Mouse (Mus musculus) limb, embryonic 11.5 days (tissue): ENCODE data around the gene Bhmt. TPM values are rescaled to one million over a fixed set of nuclear protein-coding genes. Genes with fewer than 3 reads are reported as not detected.

Experiments
- ATAC-seq: fragments of 200-750 bp; cut with Nextera tagmentation; 2 replicates; pipeline ENCODE4 v1.8.0; 2017; ENCODE audit warnings: low read depth; ENCODE audit not compliant: insufficient number of reproducible peaks, low FRiP score, low TSS enrichment
- DNase-seq: peaks from one replicate; pipeline ENCODE4 v3.0.0-alpha.2; 2015; ENCODE audit warnings: low spot score
- H3K27ac ChIP-seq: fragments of 300-500 bp; sonication (generic); replicated peaks from 2 replicates; pipeline ENCODE4 v1.5.1; 2014; ENCODE audit warnings: low read depth, mild to moderate bottlenecking, low read length
- H3K27me3 ChIP-seq: fragments of 300-500 bp; sonication (generic); 2 replicates; pipeline ENCODE4 v1.6.1; 2014; ENCODE audit warnings: mild to moderate bottlenecking, low read length, mixed read lengths; ENCODE audit not compliant: control insufficient read depth, insufficient read depth
- H3K36me3 ChIP-seq: fragments of 300-500 bp; sonication (generic); 2 replicates; pipeline ENCODE4 v1.6.1; 2014; ENCODE audit warnings: mild to moderate bottlenecking, low read length, moderate library complexity, mixed read lengths; ENCODE audit not compliant: control insufficient read depth, insufficient read depth
- H3K4me1 ChIP-seq: fragments of 300-500 bp; sonication (generic); 2 replicates; pipeline ENCODE4 v1.6.1; 2014; ENCODE audit warnings: low read length, mixed read lengths; ENCODE audit not compliant: control insufficient read depth, insufficient read depth
- H3K4me2 ChIP-seq: fragments of 300-500 bp; sonication (generic); 2 replicates; pipeline ENCODE4 v1.6.1; 2014; ENCODE audit warnings: low read depth, mild to moderate bottlenecking, moderate library complexity; ENCODE audit not compliant: severe bottlenecking
- H3K4me3 ChIP-seq: fragments of 300-500 bp; sonication (generic); 2 replicates; pipeline ENCODE4 v1.5.1; 2014; ENCODE audit warnings: low read depth, low read length
- H3K9ac ChIP-seq: fragments of 300-500 bp; sonication (generic); 2 replicates; pipeline ENCODE4 v1.6.1; 2014; ENCODE audit warnings: mild to moderate bottlenecking, low read length
- H3K9me3 ChIP-seq: fragments of 300-500 bp; sonication (generic); 2 replicates; pipeline ENCODE4 v1.6.1; 2016; ENCODE audit warnings: low read length; ENCODE audit not compliant: control insufficient read depth
- WGBS: fragments of 180-500 bp; shearing (Covaris S2); extraction: QIAGEN DNeasy Blood & Tissue Kit; methylation state at CpG from one replicate; pipeline ENCODE4 v1.1.7; 2014; 5-methylcytosine and 5-hydroxymethylcytosine counted together
- polyA plus RNA-seq: library from polyadenylated mRNA; unstranded; fragments of >200 nt; fragmentation: Nextera tagmentation; extraction: Ambion mirVana; gene quantifications from 2 replicates; pipeline ENCODE4 v1.2.1, GENCODE M21; 2014

The Bhmt gene
- polyA plus RNA-seq, 1 experiment from 2014 or later, result 0.15 TPM

GRCm38 (mm10) chr13:93667586-93667985 lies 29.8 kb upstream of the Bhmt start:
- Histone ChIP-seq H3K9me3 (no peaks in the 10 kb centered on the region), H3K27ac (no peak overlapping the region), H3K36me3 (no peaks in the 10 kb centered on the region), H3K4me2 (no peak overlapping the region), H3K4me1 (no peaks in the 10 kb centered on the region), H3K9ac (no peak overlapping the region), H3K27me3 (no peaks in the 10 kb centered on the region), H3K4me3 (no peak overlapping the region)
- no peak for DNase-seq
- ATAC-seq, result no peak
- 89% methylated on average over 4 of the region's 4 CpGs for WGBS

- Histone ChIP-seq H3K27ac (no peak overlapping the region), H3K4me3 (no peak overlapping the region), H3K4me2 (no peak overlapping the region), H3K27me3 (no peaks in the 10 kb centered on the region), H3K9ac (no peak overlapping the region), H3K36me3 (no peaks in the 10 kb centered on the region), H3K4me1 (no peaks in the 10 kb centered on the region), H3K9me3 (no peaks in the 10 kb centered on the region)
- ATAC-seq (no peak), DNase-seq (no peak)
- WGBS, result 78% methylated on average over 5 of the region's 5 CpGs
These were observed 20.2 kb upstream of the Bhmt start for GRCm38 (mm10) chr13:93657941-93658340.

- DNase-seq (no peak), ATAC-seq (no peak)
- no peak overlapping the region for H3K4me2 ChIP-seq
- WGBS, result 93% methylated on average over 6 of the region's 6 CpGs
- no peaks in the 10 kb centered on the region for H3K4me1 ChIP-seq
- H3K4me3 ChIP-seq, result no peak overlapping the region
- no peak overlapping the region for H3K27ac ChIP-seq
- H3K9me3 ChIP-seq, result no peaks in the 10 kb centered on the region
- no peaks in the 10 kb centered on the region for H3K27me3 ChIP-seq
- no peaks in the 10 kb centered on the region for H3K36me3 ChIP-seq
- no peak overlapping the region for H3K9ac ChIP-seq
These were observed 15.6 kb upstream of the Bhmt start for GRCm38 (mm10) chr13:93653382-93653781.

- no peak overlapping the region for H3K27ac ChIP-seq
- WGBS, result 82% methylated on average over 7 of the region's 7 CpGs
- ATAC-seq, result no peak
These were observed 10.8 kb upstream of the Bhmt start for GRCm38 (mm10) chr13:93648387-93649130.

GRCm38 (mm10) chr13:93639636-93640035 lies 1.9 kb upstream of the Bhmt start:
- H3K9me3 ChIP-seq, result no peaks in the 10 kb centered on the region
- DNase-seq (no peak), ATAC-seq (no peak)
- H3K36me3 ChIP-seq, result no peaks in the 10 kb centered on the region
- no peak overlapping the region for H3K27ac ChIP-seq
- no peak overlapping the region for H3K4me3 ChIP-seq
- 58% methylated on average over 4 of the region's 4 CpGs for WGBS
- H3K27me3 ChIP-seq, result no peaks in the 10 kb centered on the region
- no peaks in the 10 kb centered on the region for H3K4me1 ChIP-seq
- H3K9ac ChIP-seq, result no peak overlapping the region
- H3K4me2 ChIP-seq, result no peak overlapping the region

More at GRCm38 (mm10) chr13:93648387-93649130, 10.8 kb upstream of the Bhmt start:
- no peak overlapping the region for H3K4me3 ChIP-seq
- no peaks in the 10 kb centered on the region for H3K4me1 ChIP-seq
- no peaks in the 10 kb centered on the region for H3K36me3 ChIP-seq
- DNase-seq, result no peak
- no peak overlapping the region for H3K9ac ChIP-seq
- H3K4me2 ChIP-seq, result no peak overlapping the region
- no peaks in the 10 kb centered on the region for H3K27me3 ChIP-seq
- no peaks in the 10 kb centered on the region for H3K9me3 ChIP-seq

GRCm38 (mm10) chr13:93636561-93636960 lies 1.2 kb downstream of the Bhmt start:
- no peak overlapping the region for H3K27ac ChIP-seq
- no peak overlapping the region for H3K9ac ChIP-seq
- H3K27me3 ChIP-seq, result no peaks in the 10 kb centered on the region
- no peak for DNase-seq
- no peaks in the 10 kb centered on the region for H3K36me3 ChIP-seq
- ATAC-seq, result no peak
- no peak overlapping the region for H3K4me3 ChIP-seq
- no peak overlapping the region for H3K4me2 ChIP-seq
- no peaks in the 10 kb centered on the region for H3K4me1 ChIP-seq
- WGBS, result 79% methylated on average over 1 of the region's 1 CpGs
- no peaks in the 10 kb centered on the region for H3K9me3 ChIP-seq

GRCm38 (mm10) chr13:93632927-93633326 lies 4.8 kb downstream of the Bhmt start:
- no peaks in the 10 kb centered on the region for H3K27me3 ChIP-seq
- no peaks in the 10 kb centered on the region for H3K36me3 ChIP-seq
- H3K4me2 ChIP-seq, result no peak overlapping the region
- no peak overlapping the region for H3K27ac ChIP-seq
- H3K4me3 ChIP-seq, result no peak overlapping the region
- H3K4me1 ChIP-seq, result no peaks in the 10 kb centered on the region; the same call in 1 of the 2 replicates
- no peak for DNase-seq
- WGBS, result 93% methylated on average over 5 of the region's 5 CpGs
- no peak overlapping the region for H3K9ac ChIP-seq
- no peak for ATAC-seq
- no peaks in the 10 kb centered on the region for H3K9me3 ChIP-seq

- no peak overlapping the region for H3K9ac ChIP-seq
- no peak overlapping the region for H3K4me2 ChIP-seq
- WGBS, result 83% methylated on average over 10 of the region's 10 CpGs
- H3K9me3 ChIP-seq, result no peaks in the 10 kb centered on the region
- no peak overlapping the region for H3K27ac ChIP-seq
- no peak overlapping the region for H3K4me3 ChIP-seq
- no peak for DNase-seq
- H3K36me3 ChIP-seq, result no peaks in the 10 kb centered on the region
- H3K4me1 ChIP-seq, result no peaks in the 10 kb centered on the region; the same call in 1 of the 2 replicates
- no peak for ATAC-seq
- H3K27me3 ChIP-seq, result no peaks in the 10 kb centered on the region
These were observed 6.6 kb downstream of the Bhmt start for GRCm38 (mm10) chr13:93630941-93631705.
